Mouse (Mus musculus) gonadal fat pad, adult 2 months (tissue): Measurements from ENCODE around the gene Lin37. TPM values are rescaled to one million over a fixed set of nuclear protein-coding genes. Genes with fewer than 3 reads are reported as not detected.

ENCODE experiments used
- DNase-seq: peaks from one replicate; pipeline ENCODE4 v3.0.0-alpha.2; 2012; ENCODE audit warnings: low read depth
- polyA plus RNA-seq: library from polyadenylated mRNA; depleted of rRNA; stranded (reverse); fragments of >200 nt; gene quantifications from 2 replicates; pipeline ENCODE4 v1.2.3, GENCODE M21; 2012

Gene Lin37
- polyA plus RNA-seq, 1 experiment = 31.8 TPM

GRCm38 (mm10) chr7:30586455-30587020, 26.9 kb upstream of the Lin37 start:
- no peak for DNase-seq

GRCm38 (mm10) chr7:30585170-30585569, 25.5 kb upstream of the Lin37 start:
- DNase-seq = no peak

- DNase-seq = no peak
These were observed 24.7 kb upstream of the Lin37 start for GRCm38 (mm10) chr7:30584339-30584738.

- DNase-seq = no peak
These were observed 21.9 kb upstream of the Lin37 start for GRCm38 (mm10) chr7:30581547-30581946.

GRCm38 (mm10) chr7:30579950-30580349, 20.3 kb upstream of the Lin37 start:
- DNase-seq = no peak

GRCm38 (mm10) chr7:30572969-30573368, 13.3 kb upstream of the Lin37 start:
- DNase-seq = no peak

GRCm38 (mm10) chr7:30572389-30572788, 12.8 kb upstream of the Lin37 start:
- DNase-seq = no peak

- no peak for DNase-seq
These were observed 7.9 kb upstream of the Lin37 start for GRCm38 (mm10) chr7:30567555-30567954.

GRCm38 (mm10) chr7:30566033-30566432, 6.4 kb upstream of the Lin37 start:
- no peak for DNase-seq

GRCm38 (mm10) chr7:30564970-30565571, 5.4 kb upstream of the Lin37 start, which contains the start of gene Igflr1:
Gene Igflr1, plus strand, starts transcription at chr7:30565427.
- no peak for DNase-seq

GRCm38 (mm10) chr7:30563906-30564280, 4.3 kb upstream of the Lin37 start:
- DNase-seq = no peak

GRCm38 (mm10) chr7:30563117-30563905, 3.7 kb upstream of the Lin37 start, which contains the start of the genes U2af1l4, Gm49396 and Psenen:
Gene U2af1l4, plus strand, starts transcription at chr7:30563301.
Gene Gm49396, plus strand, starts transcription at chr7:30563344.
Gene Psenen, minus strand, starts transcription at chr7:30563627.
- DNase-seq = peak; percentile 80

GRCm38 (mm10) chr7:30562526-30563116, 3.0 kb upstream of the Lin37 start:
- DNase-seq = no peak

- no peak for DNase-seq
These were observed 658 bp upstream of the Lin37 start for GRCm38 (mm10) chr7:30560296-30560695.

GRCm38 (mm10) chr7:30558656-30559442, 789 bp downstream of the Lin37 start:
- no peak for DNase-seq

GRCm38 (mm10) chr7:30557901-30558514, 1.6 kb downstream of the Lin37 start:
- DNase-seq = no peak

GRCm38 (mm10) chr7:30556894-30557536, 2.6 kb downstream of the Lin37 start:
- no peak for DNase-seq

GRCm38 (mm10) chr7:30553810-30554584, 5.6 kb downstream of the Lin37 start:
- no peak for DNase-seq

- no peak for DNase-seq
These were observed 6.5 kb downstream of the Lin37 start for GRCm38 (mm10) chr7:30553021-30553589.
